Comparison of ENCODE assay signal across 25 mouse cellular contexts in the genomic region with DNA sequence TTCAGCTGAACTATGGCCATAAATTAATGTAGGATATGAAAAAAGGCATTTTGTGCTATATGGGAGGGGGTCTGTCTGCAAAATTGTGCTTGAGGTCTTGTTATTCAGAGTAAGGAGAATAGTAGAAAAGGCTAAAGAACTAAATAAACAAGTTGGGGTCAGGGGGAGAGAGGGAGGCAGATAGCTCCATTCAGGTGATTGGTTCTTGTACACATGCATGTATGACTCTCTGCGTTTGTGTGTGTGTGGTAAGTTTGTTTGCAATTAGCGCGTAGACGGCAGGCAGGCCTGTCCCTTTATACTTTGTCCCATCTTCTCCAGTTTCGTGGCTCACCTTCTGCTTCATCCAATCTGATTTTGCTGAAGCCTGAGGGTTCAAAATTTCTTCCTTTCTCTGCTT. TPM values are rescaled to one million over a fixed set of nuclear protein-coding genes. Genes with fewer than 3 reads are reported as not detected.
DNase-seq lines count a peak whose midpoint lies in the region; ATAC-seq and TF ChIP-seq lines count a peak whose summit lies in the region.
"Had no signal": no experiment of that assay in that cellular context is flagged by ENCODE, and none has a peak within 500 bp of the region (broad histone marks: within the 10 kb centered on the region; RNA-seq: fewer than 3 reads in every experiment).

No protein-coding gene starts in this region.

- H3K27ac ChIP-seq in embryonic facial prominence, embryonic 13.5 days, result no peak overlapping the region
- H3K27ac ChIP-seq in embryonic facial prominence, embryonic 10.5 days (replicated peaks), result no peak overlapping the region
- peak overlapping the region; percentile 71 for H3K27ac ChIP-seq in heart, embryonic 10.5 days
- H3K27ac ChIP-seq in liver, postnatal 0 days (ENCODE audit: low read depth), result no peak overlapping the region
- H3K27ac ChIP-seq: forebrain, embryonic 13.5 days; forebrain, embryonic 15.5 days had no signal

- H3K9ac ChIP-seq in embryonic facial prominence, embryonic 13.5 days, result 0 out of 2 replicates have a peak overlapping the region, but pooled peaks have one; percentile 11
- H3K9ac ChIP-seq in liver, postnatal 0 days (replicated peaks), result no peak overlapping the region
- H3K9ac ChIP-seq: forebrain, embryonic 13.5 days; forebrain, embryonic 15.5 days; forebrain, postnatal 0 days had no signal

- H3K9me3 ChIP-seq in embryonic facial prominence, embryonic 13.5 days, result no peaks in the 10 kb centered on the region
- no peaks in the 10 kb centered on the region for H3K9me3 ChIP-seq in embryonic facial prominence, embryonic 10.5 days
- H3K9me3 ChIP-seq in heart, embryonic 10.5 days, result no peaks in the 10 kb centered on the region
- H3K9me3 ChIP-seq in liver, postnatal 0 days (ENCODE audit: low read length), result no peaks in the 10 kb centered on the region
- H3K9me3 ChIP-seq: forebrain, embryonic 13.5 days; forebrain, embryonic 15.5 days; G1E had no signal

- WGBS in embryonic facial prominence, embryonic 13.5 days, result 38% methylated on average over 5 of the region's 5 CpGs
- WGBS in embryonic facial prominence, embryonic 10.5 days, result 64% methylated on average over 5 of the region's 5 CpGs
- WGBS in heart, embryonic 10.5 days, result 75% methylated on average over 5 of the region's 5 CpGs
- WGBS in liver, postnatal 0 days (ENCODE audit: insufficient replicate concordance), result 56% methylated on average over 5 of the region's 5 CpGs

- H3K36me3 ChIP-seq in embryonic facial prominence, embryonic 13.5 days, result no peaks in the 10 kb centered on the region
- H3K36me3 ChIP-seq in embryonic facial prominence, embryonic 10.5 days (replicated peaks), result no peaks in the 10 kb centered on the region
- H3K36me3 ChIP-seq in heart, embryonic 10.5 days, result no peaks in the 10 kb centered on the region
- no peaks in the 10 kb centered on the region for H3K36me3 ChIP-seq in liver, postnatal 0 days (replicated peaks; ENCODE audit: insufficient read depth, low read length)
- H3K36me3 ChIP-seq: forebrain, embryonic 15.5 days; G1E had no signal

- TF ChIP-seq CTCF in liver, postnatal 0 days (IDR thresholded peaks at IDR 0.05; ENCODE audit: low read depth), result no peak

- no peak for ATAC-seq in embryonic facial prominence, embryonic 13.5 days (ENCODE audit: insufficient number of reproducible peaks, insufficient read depth, low FRiP score, low TSS enrichment, low read depth)
- ATAC-seq in liver, postnatal 0 days, result peak; percentile 62; the same call in 1 of the 2 replicates
- ATAC-seq: activated CD4-positive, CD25-positive, alpha-beta regulatory T cell, adult 4 months; CD4-positive, CD25-positive, alpha-beta regulatory T cell, adult 4 months; forebrain, embryonic 13.5 days; forebrain, embryonic 15.5 days; forebrain, postnatal 0 days; Patski had no signal

- no peak overlapping the region for H3K4me2 ChIP-seq in embryonic facial prominence, embryonic 13.5 days
- no peak overlapping the region for H3K4me2 ChIP-seq in liver, postnatal 0 days (ENCODE audit: low read depth, low read length)
- H3K4me2 ChIP-seq: forebrain, embryonic 13.5 days; forebrain, embryonic 15.5 days had no signal

- H3K4me3 ChIP-seq in embryonic facial prominence, embryonic 13.5 days, result no peak overlapping the region
- H3K4me3 ChIP-seq in embryonic facial prominence, embryonic 10.5 days, result no peak overlapping the region
- H3K4me3 ChIP-seq in heart, embryonic 10.5 days, result no peak overlapping the region
- H3K4me3 ChIP-seq in liver, postnatal 0 days (ENCODE audit: low read depth, low read length), result no peak overlapping the region
- H3K4me3 ChIP-seq: forebrain, embryonic 13.5 days; forebrain, embryonic 15.5 days had no signal

- no peak for TF ChIP-seq EP300 in liver, postnatal 0 days (IDR thresholded peaks at IDR 0.05; ENCODE audit: low read depth)

- DNase-seq in embryonic facial prominence, embryonic 10.5 days (ENCODE audit: low spot score), result no peak
- no peak for DNase-seq in heart, embryonic 10.5 days (ENCODE audit: low spot score)
- DNase-seq in heart, adult 9 months (ENCODE audit: low spot score in 2 of 2), result no peak
- DNase-seq in liver, postnatal 0 days, result no peak
- no peak for DNase-seq in liver
- DNase-seq: adrenal gland, adult 8-10 months; adrenal gland, postnatal 14 days; adrenal gland, postnatal 36 days; B cell, adult 2 months; cerebellum, adult 11-12 months; cerebellum, adult 2 months; cerebellum, adult 9-10 months; cerebellum, postnatal 10 days; cerebellum, postnatal 25 days; forebrain, postnatal 0 days had no signal

- H3K4me1 ChIP-seq in embryonic facial prominence, embryonic 13.5 days, result peaks cover 17% of the 10 kb centered on the region
- H3K4me1 ChIP-seq in embryonic facial prominence, embryonic 10.5 days, result peaks cover 47% of the 10 kb centered on the region
- peaks cover 71% of the 10 kb centered on the region for H3K4me1 ChIP-seq in heart, embryonic 10.5 days
- H3K4me1 ChIP-seq in liver, postnatal 0 days (ENCODE audit: insufficient read depth), result peaks cover 9% of the 10 kb centered on the region; the same call in 1 of the 2 replicates
- H3K4me1 ChIP-seq: forebrain, embryonic 13.5 days; forebrain, embryonic 15.5 days had no signal

- H3K27me3 ChIP-seq in embryonic facial prominence, embryonic 13.5 days, result no peaks in the 10 kb centered on the region
- H3K27me3 ChIP-seq in embryonic facial prominence, embryonic 10.5 days (replicated peaks; ENCODE audit: low read depth, poor library complexity, severe bottlenecking), result no peaks in the 10 kb centered on the region
- H3K27me3 ChIP-seq in heart, embryonic 10.5 days (ENCODE audit: insufficient read depth, poor library complexity, severe bottlenecking), result peaks cover 4% of the 10 kb centered on the region; the same call in 1 of the 2 replicates
- H3K27me3 ChIP-seq in liver, postnatal 0 days (ENCODE audit: insufficient read depth, low read length), result no peaks in the 10 kb centered on the region
- H3K27me3 ChIP-seq: CH12.LX; forebrain, embryonic 13.5 days; forebrain, embryonic 15.5 days; Patski had no signal

RNA-seq across cellular contexts. Expression of a gene that starts 40.7 kb away (rescaled TPM):
- polyA plus RNA-seq in embryonic facial prominence, embryonic 13.5 days (2015; fragmentation: Nextera tagmentation; extraction: Ambion mirVana), result 17.6 and 19.8 TPM in 2 replicates
- 17.2 and 18.2 TPM in 2 replicates for polyA plus RNA-seq in embryonic facial prominence, embryonic 10.5 days (2016; fragmentation: Nextera tagmentation; extraction: Ambion mirVana)
- 162 and 264 TPM in 2 replicates for polyA plus RNA-seq in heart, embryonic 10.5 days (2016; fragmentation: Nextera tagmentation; extraction: Ambion mirVana)
- 9.4 and 11.5 TPM in 2 replicates for polyA plus RNA-seq in liver, postnatal 0 days (2015; fragmentation: Nextera tagmentation; extraction: Ambion mirVana)

RNA-seq across cellular contexts. Expression of a gene that starts 57.6 kb away (rescaled TPM):
- polyA plus RNA-seq in embryonic facial prominence, embryonic 13.5 days (2015; fragmentation: Nextera tagmentation; extraction: Ambion mirVana), result 0.07 TPM in 1 of 2 replicates, not detected in the other
- polyA plus RNA-seq in embryonic facial prominence, embryonic 10.5 days (2016; fragmentation: Nextera tagmentation; extraction: Ambion mirVana), result not detected in 2 replicates
- not detected in 2 replicates for polyA plus RNA-seq in heart, embryonic 10.5 days (2016; fragmentation: Nextera tagmentation; extraction: Ambion mirVana)
- polyA plus RNA-seq in liver, postnatal 0 days (2015; fragmentation: Nextera tagmentation; extraction: Ambion mirVana), result 0.13 and 0.20 TPM in 2 replicates
- polyA plus RNA-seq: embryonic facial prominence, embryonic 11.5 days; forebrain, embryonic 11.5 days; forebrain, embryonic 13.5 days; G1E had no signal
